Mouse (Mus musculus): Measurements from ENCODE around the gene Grik3. TPM values are rescaled to one million over a fixed set of nuclear protein-coding genes. Genes with fewer than 3 reads are reported as not detected.

Gene Grik3
- 0.01 and 0.04 TPM in 2 replicates for polyA plus RNA-seq (2015; fragmentation: Nextera tagmentation; extraction: Ambion mirVana)

GRCm38 (mm10) chr4:125490661-125491504 is at the start of gene Grik3:
TSS of gene Grik3 (plus strand) at chr4:125490700.
- Histone ChIP-seq H3K27me3 (ENCODE audit: insufficient read depth, low read length) (peaks cover 94% of the 10 kb centered on the region), H3K9ac (ENCODE audit: low read depth, low read length) (no peak within 1 kb of the TSS), H3K4me3 (replicated peaks; ENCODE audit: low read depth, low read length) (peak within 1 kb of the TSS; percentile 24), H3K4me1 (replicated peaks; ENCODE audit: insufficient read depth, low read length) (0 out of 2 replicates have a peak, but pooled peaks cover 6% of the 10 kb centered on the region), H3K27ac (no peak within 1 kb of the TSS), H3K36me3 (ENCODE audit: insufficient read depth, low read length) (no peaks in the 10 kb centered on the region), H3K9me3 (replicated peaks; ENCODE audit: low read length) (no peaks in the 10 kb centered on the region), H3K4me2 (ENCODE audit: low read length) (peak within 1 kb of the TSS; percentile 52)
- WGBS, result 0% methylated on average over 54 of the region's 77 CpGs
- peak; percentile 21; the same call in 1 of the 2 replicates for ATAC-seq (replicated peaks; ENCODE audit: low FRiP score, low read depth)
- TF ChIP-seq CTCF (IDR thresholded peaks at IDR 0.05; ENCODE audit: low read depth), result no peak
- no peak for DNase-seq (ENCODE audit: low spot score)

DNA sequence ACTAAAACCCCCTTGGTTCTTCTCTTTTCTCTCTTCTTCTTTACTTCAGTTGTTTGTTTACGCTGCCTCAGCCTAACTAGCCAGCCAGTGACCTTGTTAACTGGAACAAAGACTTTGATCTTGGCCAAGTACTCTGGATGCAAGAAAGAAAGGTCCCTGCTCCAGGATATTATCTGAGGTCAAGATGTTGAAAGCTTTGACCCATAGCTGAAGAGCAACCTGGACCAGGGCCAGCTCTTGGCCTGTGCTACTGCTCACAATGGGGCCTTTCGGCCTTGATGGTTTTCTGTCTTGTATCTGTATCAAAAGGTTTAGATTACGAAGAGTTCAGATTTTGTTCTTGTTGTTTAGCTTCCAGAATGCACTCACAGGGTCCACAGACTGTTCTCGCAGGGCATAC is 48.7 kb upstream of the Grik3 start:
- ATAC-seq (replicated peaks; ENCODE audit: low FRiP score, low read depth), result no peak
- H3K4me2 ChIP-seq (ENCODE audit: low read length), result no peak overlapping the region
- H3K27ac ChIP-seq, result no peak overlapping the region
- no peaks in the 10 kb centered on the region for H3K9me3 ChIP-seq (replicated peaks; ENCODE audit: low read length)
- H3K36me3 ChIP-seq (ENCODE audit: insufficient read depth, low read length), result no peaks in the 10 kb centered on the region
- no peaks in the 10 kb centered on the region for H3K4me1 ChIP-seq (replicated peaks; ENCODE audit: insufficient read depth, low read length)
- H3K4me3 ChIP-seq (replicated peaks; ENCODE audit: low read depth, low read length), result no peak overlapping the region
- TF ChIP-seq CTCF (IDR thresholded peaks at IDR 0.05; ENCODE audit: low read depth), result no peak
- no peaks in the 10 kb centered on the region for H3K27me3 ChIP-seq (ENCODE audit: insufficient read depth, low read length)
- no peak overlapping the region for H3K9ac ChIP-seq (ENCODE audit: low read depth, low read length)
- WGBS, result 85% methylated on average over 4 of the region's 4 CpGs
- no peak for DNase-seq (ENCODE audit: low spot score)

DNA sequence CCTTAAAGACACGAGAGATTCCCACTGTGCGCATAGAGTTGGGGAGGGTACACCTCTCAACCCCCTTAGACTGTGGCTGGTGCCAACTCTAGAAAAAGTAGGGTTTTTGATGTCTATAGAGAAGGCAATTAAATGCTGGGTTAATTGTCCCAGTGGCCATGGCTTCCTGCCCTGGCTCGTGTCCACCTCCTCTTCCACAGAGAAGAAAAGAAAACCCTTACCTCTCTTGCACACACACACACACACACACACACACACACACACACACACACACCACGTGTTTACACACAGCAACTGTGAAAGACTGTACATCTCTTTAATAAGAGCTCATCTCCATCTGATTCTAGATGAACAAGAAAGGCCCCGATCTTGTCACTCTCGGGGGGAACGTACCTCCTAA is 46.1 kb upstream of the Grik3 start:
- no peak for TF ChIP-seq CTCF (IDR thresholded peaks at IDR 0.05; ENCODE audit: low read depth)
- ATAC-seq (replicated peaks; ENCODE audit: low FRiP score, low read depth) (no peak), DNase-seq (ENCODE audit: low spot score) (no peak)
- 72% methylated on average over 7 of the region's 7 CpGs for WGBS
- no peaks in the 10 kb centered on the region for H3K4me1 ChIP-seq (replicated peaks; ENCODE audit: insufficient read depth, low read length)
- H3K27ac ChIP-seq, result no peak overlapping the region
- H3K4me2 ChIP-seq (ENCODE audit: low read length), result no peak overlapping the region
- H3K9ac ChIP-seq (ENCODE audit: low read depth, low read length), result no peak overlapping the region
- H3K36me3 ChIP-seq (ENCODE audit: insufficient read depth, low read length), result no peaks in the 10 kb centered on the region
- H3K9me3 ChIP-seq (replicated peaks; ENCODE audit: low read length), result no peaks in the 10 kb centered on the region
- no peaks in the 10 kb centered on the region for H3K27me3 ChIP-seq (ENCODE audit: insufficient read depth, low read length)
- H3K4me3 ChIP-seq (replicated peaks; ENCODE audit: low read depth, low read length), result no peak overlapping the region

GRCm38 (mm10) chr4:125450602-125451321 is 39.7 kb upstream of the Grik3 start:
- ATAC-seq (replicated peaks; ENCODE audit: low FRiP score, low read depth), result no peak
- 70% methylated on average over 7 of the region's 7 CpGs for WGBS
- H3K36me3 ChIP-seq (ENCODE audit: insufficient read depth, low read length), result no peaks in the 10 kb centered on the region
- no peak for DNase-seq (ENCODE audit: low spot score)
- H3K4me3 ChIP-seq (replicated peaks; ENCODE audit: low read depth, low read length), result no peak overlapping the region
- no peaks in the 10 kb centered on the region for H3K4me1 ChIP-seq (replicated peaks; ENCODE audit: insufficient read depth, low read length)
- H3K27me3 ChIP-seq (ENCODE audit: insufficient read depth, low read length), result no peaks in the 10 kb centered on the region
- no peak for TF ChIP-seq CTCF (IDR thresholded peaks at IDR 0.05; ENCODE audit: low read depth)
- H3K9ac ChIP-seq (ENCODE audit: low read depth, low read length), result no peak overlapping the region
- no peak overlapping the region for H3K27ac ChIP-seq
- no peaks in the 10 kb centered on the region for H3K9me3 ChIP-seq (replicated peaks; ENCODE audit: low read length)
- no peak overlapping the region for H3K4me2 ChIP-seq (ENCODE audit: low read length)

GRCm38 (mm10) chr4:125451821-125452220 is 38.7 kb upstream of the Grik3 start:
- H3K36me3 ChIP-seq (ENCODE audit: insufficient read depth, low read length), result no peaks in the 10 kb centered on the region
- TF ChIP-seq CTCF (IDR thresholded peaks at IDR 0.05; ENCODE audit: low read depth), result no peak
- no peak for ATAC-seq (replicated peaks; ENCODE audit: low FRiP score, low read depth)
- no peaks in the 10 kb centered on the region for H3K27me3 ChIP-seq (ENCODE audit: insufficient read depth, low read length)
- H3K4me1 ChIP-seq (replicated peaks; ENCODE audit: insufficient read depth, low read length), result no peaks in the 10 kb centered on the region
- no peak overlapping the region for H3K4me3 ChIP-seq (replicated peaks; ENCODE audit: low read depth, low read length)
- no peak for DNase-seq (ENCODE audit: low spot score)
- no peak overlapping the region for H3K27ac ChIP-seq
- no peak overlapping the region for H3K9ac ChIP-seq (ENCODE audit: low read depth, low read length)
- 52% methylated on average over 6 of the region's 6 CpGs for WGBS
- no peaks in the 10 kb centered on the region for H3K9me3 ChIP-seq (replicated peaks; ENCODE audit: low read length)
- H3K4me2 ChIP-seq (ENCODE audit: low read length), result no peak overlapping the region

DNA sequence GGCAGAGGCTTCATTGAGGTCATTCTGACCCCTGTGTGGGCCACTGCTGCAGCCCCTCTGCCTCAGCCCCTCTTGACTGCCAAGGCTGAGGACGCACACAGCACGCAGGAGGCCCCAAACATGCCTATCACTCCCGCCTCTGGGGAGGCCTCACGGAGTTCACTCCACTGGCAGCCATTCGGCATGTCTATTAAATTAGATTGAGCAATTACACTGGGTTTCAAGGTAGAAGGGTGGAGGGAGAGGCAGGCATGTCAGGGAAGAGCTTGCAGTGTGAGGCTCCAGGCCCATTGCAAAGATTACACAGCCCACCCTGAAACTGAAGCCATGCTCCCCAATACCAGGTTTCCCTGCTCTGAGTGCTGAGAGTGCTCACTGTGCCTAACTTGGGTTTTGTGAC is 34.0 kb upstream of the Grik3 start:
- H3K4me3 ChIP-seq (replicated peaks; ENCODE audit: low read depth, low read length), result no peak overlapping the region
- no peak for ATAC-seq (replicated peaks; ENCODE audit: low FRiP score, low read depth)
- H3K27me3 ChIP-seq (ENCODE audit: insufficient read depth, low read length), result no peaks in the 10 kb centered on the region
- H3K27ac ChIP-seq, result no peak overlapping the region
- H3K4me2 ChIP-seq (ENCODE audit: low read length), result no peak overlapping the region
- H3K9me3 ChIP-seq (replicated peaks; ENCODE audit: low read length), result no peaks in the 10 kb centered on the region
- no peak overlapping the region for H3K9ac ChIP-seq (ENCODE audit: low read depth, low read length)
- TF ChIP-seq CTCF (IDR thresholded peaks at IDR 0.05; ENCODE audit: low read depth), result no peak
- WGBS, result 44% methylated on average over 5 of the region's 5 CpGs
- DNase-seq (ENCODE audit: low spot score), result no peak
- H3K4me1 ChIP-seq (replicated peaks; ENCODE audit: insufficient read depth, low read length), result no peaks in the 10 kb centered on the region
- H3K36me3 ChIP-seq (ENCODE audit: insufficient read depth, low read length), result no peaks in the 10 kb centered on the region
